Mouse (Mus musculus) T-helper 2 cell (primary cell): ENCODE data around the gene Abca4.
"Not testable (repeated sequence)": the region's sequence is repeated elsewhere in the genome, so short reads cannot be mapped to it uniquely, and the experiment has no call there.

ENCODE experiments used
- in situ Hi-C: fragments of 300-600 bp; cut with MboI, MseI; formaldehyde crosslinking; loops from one replicate; pipeline ENCODE4 v1.15.1; 2025; ENCODE audit warnings: high pct_unique_total_duplicates

Abca4 gene

GRCm38 (mm10) chr3:122058439-122059198, 14.4 kb downstream of the Abca4 start:
- in situ Hi-C loops = no loop called here

DNA sequence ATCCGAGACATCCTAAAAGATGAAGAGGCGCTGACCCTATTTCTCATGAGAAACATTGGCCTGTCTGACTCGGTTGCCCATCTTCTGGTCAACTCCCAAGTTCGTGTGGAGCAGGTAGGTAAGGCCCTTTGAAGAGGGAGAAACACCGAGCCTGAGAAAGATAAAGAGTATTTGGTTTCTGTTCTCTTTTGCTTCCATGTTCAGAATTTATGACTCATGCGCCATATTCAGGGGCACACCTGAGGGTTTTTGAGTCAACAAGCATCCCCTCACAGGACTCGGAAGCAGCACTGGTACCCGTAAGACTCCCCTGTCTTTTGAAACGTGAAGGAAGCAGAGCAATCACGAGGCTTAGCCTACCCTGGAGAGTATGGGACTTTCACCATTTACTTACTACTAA, 18.3 kb downstream of the Abca4 start:
- in situ Hi-C loops = no loop called here

GRCm38 (mm10) chr3:122064556-122065410, 20.5 kb downstream of the Abca4 start:
- in situ Hi-C loops = no loop called here

GRCm38 (mm10) chr3:122071769-122072168, 27.5 kb downstream of the Abca4 start:
- in situ Hi-C loops = no loop called here

- in situ Hi-C loops = no loop called here
Measured at GRCm38 (mm10) chr3:122072646-122073571, 28.7 kb downstream of the Abca4 start.

DNA sequence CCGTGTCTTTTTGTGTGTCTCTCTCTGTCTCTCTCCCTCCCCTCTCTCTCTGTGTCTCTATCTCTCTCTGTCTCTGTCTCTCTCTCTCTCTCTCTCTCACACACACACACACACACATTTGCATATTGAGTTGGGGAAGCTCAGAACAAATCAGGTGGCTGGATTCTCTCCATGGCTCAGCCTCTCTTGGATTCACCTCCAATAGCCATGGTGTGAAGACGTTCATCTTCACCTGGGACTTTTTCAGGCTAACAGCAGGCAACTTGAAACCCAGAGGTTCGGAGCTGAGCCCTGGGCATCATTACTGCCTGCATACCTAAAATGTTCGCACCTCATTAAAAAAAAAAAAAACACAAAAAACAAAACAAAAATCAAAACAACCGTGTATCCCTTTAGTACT, 29.4 kb downstream of the Abca4 start:
- in situ Hi-C loops = no loop called here

DNA sequence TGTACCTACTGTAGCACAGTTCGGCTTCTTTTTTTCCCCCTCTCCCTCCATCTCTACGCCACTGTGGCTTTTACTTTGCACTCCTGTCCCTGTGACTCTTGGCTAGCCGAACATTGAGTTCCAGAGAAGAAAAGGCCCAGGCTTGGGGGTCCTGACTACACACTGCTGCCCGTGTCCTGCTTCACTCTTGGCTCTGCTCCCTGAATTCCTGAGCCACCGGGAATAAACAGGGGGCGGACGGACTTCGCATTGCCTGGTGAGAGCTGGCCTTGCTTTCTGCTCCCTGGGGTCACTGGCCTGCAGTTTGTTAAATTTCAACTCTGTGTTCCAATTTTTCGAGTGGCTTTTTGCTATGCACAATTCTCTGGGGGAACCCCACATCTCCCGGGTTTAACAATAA, 30.1 kb downstream of the Abca4 start:
- in situ Hi-C loops = no loop called here

- in situ Hi-C loops = no loop called here
Measured at GRCm38 (mm10) chr3:122078141-122078540, 33.9 kb downstream of the Abca4 start.

DNA sequence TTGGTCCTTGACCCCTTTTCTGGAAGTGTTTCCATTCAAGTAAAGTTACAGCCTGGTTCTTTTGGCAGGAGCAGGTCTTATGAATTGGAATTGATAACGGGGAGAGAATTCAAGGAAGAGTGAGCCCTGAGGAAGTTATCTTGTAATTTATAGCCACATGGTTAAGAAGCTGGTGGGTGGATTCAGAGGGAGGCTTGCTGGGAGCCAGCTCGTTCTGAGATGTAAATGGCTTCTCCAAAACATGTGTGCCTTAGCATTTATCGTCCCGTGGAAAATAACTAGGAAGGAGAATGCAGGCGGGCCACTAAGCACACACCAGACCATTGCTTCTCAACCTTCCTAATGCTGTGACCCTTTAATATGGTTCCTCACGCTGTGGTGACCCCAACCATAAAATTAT, 34.9 kb downstream of the Abca4 start:
- in situ Hi-C loops = no loop called here

DNA sequence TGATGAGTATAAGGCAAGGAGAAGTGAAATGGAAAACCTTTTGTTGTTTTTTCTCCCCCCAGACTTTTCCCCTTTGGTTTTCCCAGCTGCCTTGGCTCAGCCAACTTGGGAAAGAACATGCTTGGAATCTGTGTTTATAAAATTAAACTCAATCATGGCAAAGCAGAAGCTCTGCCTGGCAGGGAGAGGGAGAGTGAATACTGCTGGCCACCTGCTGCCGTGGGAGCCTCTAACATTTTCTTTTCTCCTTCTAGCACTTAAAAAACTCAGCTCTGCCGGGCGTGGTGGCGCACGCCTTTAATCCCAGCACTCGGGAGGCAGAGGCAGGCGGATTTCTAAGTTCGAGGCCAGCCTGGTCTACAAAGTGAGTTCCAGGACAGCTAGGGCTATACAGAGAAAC, 37.4 kb downstream of the Abca4 start:
- in situ Hi-C loops = not testable (repeated sequence)

DNA sequence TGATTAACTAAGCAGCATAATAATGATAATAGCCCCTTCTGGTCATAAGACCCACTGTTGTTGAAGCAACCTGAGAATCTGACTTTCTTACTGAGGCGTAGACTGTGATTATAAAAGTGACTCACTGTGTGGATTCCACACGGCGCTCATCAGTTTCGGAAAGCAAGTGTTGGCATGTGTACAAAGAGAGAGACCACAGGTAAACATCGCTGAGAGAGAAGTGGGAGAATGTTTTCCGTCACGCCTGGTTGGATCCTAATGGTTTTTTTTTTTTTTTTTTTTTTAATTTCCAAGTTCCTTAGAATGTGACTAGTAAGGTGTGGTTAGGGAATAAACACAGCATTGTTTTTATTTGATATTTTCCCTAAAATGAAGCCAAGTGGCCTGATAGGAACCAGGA, 38.1 kb downstream of the Abca4 start:
- in situ Hi-C loops = no loop called here

DNA sequence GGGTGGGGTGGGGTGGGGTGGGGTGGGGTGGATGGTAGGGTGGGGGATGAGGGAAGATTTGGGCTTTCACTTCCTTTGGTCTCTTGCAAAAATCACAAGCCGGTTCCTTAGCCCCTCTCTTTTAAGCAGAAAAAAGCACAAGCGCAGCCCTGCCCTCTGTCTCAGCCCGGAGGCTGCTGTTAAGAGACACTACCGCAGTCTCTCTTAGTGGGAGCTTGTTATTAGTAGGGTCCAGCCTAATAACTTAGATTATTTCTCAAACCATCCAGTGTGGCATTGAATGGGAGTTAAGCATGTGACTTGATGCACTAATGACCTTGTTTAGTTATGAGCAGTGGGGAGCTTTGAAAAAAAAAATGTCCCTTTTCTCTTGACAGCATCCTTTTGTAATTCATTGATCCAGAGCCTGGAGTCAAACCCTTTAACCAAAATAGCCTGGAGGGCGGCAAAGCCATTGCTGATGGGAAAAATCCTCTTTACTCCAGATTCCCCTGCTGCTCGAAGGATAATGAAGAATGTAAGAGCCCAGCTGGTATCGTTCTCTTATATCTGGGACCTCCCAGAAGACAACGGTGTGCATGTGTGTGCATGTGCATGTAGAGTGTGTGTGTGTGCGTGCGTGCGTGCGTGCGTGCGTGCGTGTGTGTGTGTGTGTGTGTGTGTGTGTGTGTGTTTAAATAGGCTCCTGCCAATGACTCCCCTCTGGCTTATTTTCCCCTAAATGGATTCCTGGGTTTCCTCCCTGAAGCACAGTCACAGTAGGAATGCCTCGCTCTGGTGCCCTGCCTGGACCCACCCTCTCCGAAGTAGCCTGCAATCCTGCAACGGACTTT, 41.1 kb downstream of the Abca4 start:
- in situ Hi-C loops = no loop called here

DNA sequence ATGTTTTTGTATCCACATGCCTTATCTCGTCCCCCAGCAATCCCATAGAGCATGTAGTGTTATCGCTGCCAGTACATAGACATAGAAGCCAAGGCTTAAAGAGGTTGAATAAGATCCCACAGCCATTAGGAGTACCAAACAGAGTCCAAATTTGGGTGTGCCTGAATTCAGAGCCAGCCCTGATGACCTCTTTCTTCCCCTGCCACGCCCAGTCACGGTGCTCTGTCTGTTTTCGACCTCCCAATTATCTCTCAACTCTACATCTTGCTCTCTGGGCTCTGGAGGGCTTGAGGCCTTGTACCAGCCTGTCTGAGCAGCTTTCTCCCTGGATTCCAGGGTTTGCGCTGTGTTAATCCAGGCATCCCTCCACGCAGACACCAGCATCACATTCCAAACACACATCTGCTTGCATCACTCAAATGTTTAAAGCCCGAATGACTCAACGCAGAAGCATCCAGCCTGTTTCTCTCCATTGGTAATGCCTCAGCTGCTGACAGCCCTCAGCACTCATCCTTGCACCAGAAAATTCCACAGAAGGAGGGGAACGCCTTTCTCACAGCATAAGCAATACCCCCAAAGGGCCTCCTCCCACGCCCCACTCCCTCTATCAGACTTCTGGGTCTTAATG, 43.9 kb downstream of the Abca4 start:
- in situ Hi-C loops = no loop called here

DNA sequence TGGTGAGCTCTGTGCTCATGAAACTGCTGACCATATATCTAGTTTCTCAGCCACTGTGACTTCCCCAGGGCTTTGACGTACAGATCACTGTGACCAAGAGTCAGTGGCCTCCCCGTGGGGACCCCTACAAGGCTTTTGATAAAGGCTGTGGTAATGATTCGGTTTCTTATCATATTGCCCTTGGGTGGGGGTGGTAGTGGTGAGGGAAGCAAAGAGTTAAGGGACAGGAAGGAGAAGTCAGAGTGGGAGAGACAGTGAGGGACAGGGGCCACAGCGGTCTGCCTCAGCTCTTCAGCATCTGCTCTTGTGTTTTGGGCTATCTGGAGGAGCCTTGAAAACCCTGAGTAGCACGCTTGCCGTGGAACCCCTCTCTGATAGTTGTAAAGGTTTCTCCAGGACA, 46.1 kb downstream of the Abca4 start:
- in situ Hi-C loops = no loop called here

- in situ Hi-C loops = loop anchor here (10.0 to 25.0 kb wide), 2 partner anchors 155 to 562 kb away; partner anchors contain the start of gene Slc44a3
Measured at GRCm38 (mm10) chr3:122099713-122100112, 55.5 kb downstream of the Abca4 start.

DNA sequence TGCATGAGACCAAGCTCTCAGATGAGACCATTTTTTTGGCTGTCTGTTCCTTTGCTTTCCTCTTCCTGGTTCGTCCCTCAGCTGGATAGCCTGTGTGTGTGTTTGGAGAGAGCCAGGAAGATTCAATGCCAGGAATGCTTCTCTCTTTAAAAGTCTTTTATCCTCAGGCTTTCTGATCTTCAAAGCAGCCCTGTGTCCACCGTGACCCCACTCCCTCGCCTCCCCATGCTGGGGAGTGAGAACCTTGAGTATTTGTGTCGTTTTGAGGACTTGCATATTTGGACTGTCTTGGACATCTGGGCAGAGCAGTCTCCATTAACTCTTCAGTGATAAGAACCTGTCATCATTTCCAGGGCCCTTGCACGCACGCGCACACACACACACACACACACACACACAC, 57.8 kb downstream of the Abca4 start:
- in situ Hi-C loops = loop anchor here (10.0 to 25.0 kb wide), 2 partner anchors 157 to 565 kb away; partner anchors contain the start of gene Slc44a3

DNA sequence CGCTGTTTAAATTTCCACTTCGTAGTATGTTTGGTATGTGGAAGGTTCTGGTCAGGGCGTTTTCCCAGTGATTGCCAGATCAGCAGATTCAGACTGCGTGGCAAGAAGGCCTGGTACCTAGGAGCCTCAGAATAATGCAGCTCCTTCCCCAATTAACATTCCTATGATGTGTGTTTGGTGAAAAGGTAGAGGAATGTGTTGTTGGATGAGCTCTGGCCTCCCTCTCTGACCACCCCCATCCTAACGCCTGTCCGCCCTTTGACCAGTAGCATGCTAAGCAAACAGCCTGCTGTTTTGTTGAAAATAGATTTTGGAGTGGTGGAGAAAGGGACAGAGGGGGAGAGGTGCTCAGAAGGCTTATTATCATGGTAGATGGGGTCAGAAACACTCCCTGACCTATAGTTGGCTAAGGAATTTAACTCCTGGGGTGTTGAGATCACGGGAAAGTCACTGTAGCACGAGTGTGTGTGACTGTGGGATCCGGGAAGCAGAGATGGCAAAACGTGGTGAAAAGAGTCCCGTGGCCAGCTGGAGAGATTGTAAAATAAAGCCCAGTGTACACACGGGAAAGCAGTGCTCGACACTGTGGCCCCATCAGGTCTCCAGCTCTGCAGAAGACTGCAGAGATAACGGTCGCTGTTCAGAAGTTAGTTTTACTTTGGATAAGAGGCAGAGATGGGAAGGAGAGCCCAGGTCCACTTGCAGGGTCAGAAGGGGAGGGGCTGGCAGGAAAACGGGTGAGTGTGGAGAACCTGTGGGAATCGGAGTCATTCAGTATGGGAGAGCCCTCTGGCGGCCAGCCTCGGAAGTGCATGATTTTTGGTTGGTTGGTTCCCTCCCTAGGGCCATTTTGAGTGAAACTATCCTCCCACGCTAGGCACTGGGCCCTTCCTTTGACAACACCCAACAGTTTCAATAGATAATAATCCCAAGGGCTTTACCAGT, 59.9 kb downstream of the Abca4 start:
- in situ Hi-C loops = loop anchor here (10.0 to 25.0 kb wide), 2 partner anchors 159 to 567 kb away; partner anchors contain the start of gene Slc44a3

GRCm38 (mm10) chr3:122106920-122107319, 62.7 kb downstream of the Abca4 start:
- in situ Hi-C loops = loop anchor here (10.0 to 25.0 kb wide), 2 partner anchors 162 to 570 kb away; partner anchors contain the start of gene Slc44a3
